ENCODE assay signal across 20 mouse cellular contexts in genomic region chr2:28549157-28549556, GRCm38 (mm10). TPM values are rescaled to one million over a fixed set of nuclear protein-coding genes. Genes with fewer than 3 reads are reported as not detected.
"Had no signal": no experiment of that assay in that cellular context is flagged by ENCODE, and none has a peak within 500 bp of the region (broad histone marks: within the 10 kb centered on the region; RNA-seq: fewer than 3 reads in every experiment).

No protein-coding gene starts in this region.

- DNase-seq: lung, embryonic 14.5 days; lung, postnatal 10 days; lung, postnatal 4 days; midbrain, embryonic 14.5 days; retina, postnatal 1 day; right cerebral cortex, adult 18-20 months; right cerebral cortex, postnatal 25 days; right cerebral cortex, postnatal 4 days; spleen, adult 18-20 months; thymus, adult 18-20 months; thymus, postnatal 14 days; thymus, postnatal 36 days had no signal

- H3K27me3 ChIP-seq: midbrain, embryonic 12.5 days; neural tube, embryonic 13.5 days; neural tube, embryonic 15.5 days had no signal

- H3K4me3 ChIP-seq: midbrain, embryonic 10.5 days; midbrain, embryonic 12.5 days; myocyte; neural tube, embryonic 13.5 days; neural tube, embryonic 15.5 days had no signal

- H3K27ac ChIP-seq: midbrain, embryonic 10.5 days; midbrain, embryonic 12.5 days; neural tube, embryonic 13.5 days; neural tube, embryonic 15.5 days had no signal

- ATAC-seq: midbrain, embryonic 16.5 days had no signal

- H3K4me1 ChIP-seq: midbrain, embryonic 12.5 days; neural tube, embryonic 15.5 days had no signal

RNA-seq across cellular contexts. Expression of gene Cel, which starts 14.0 kb away (rescaled TPM):
- polyA plus RNA-seq: lung, embryonic 14.5 days; midbrain, embryonic 10.5 days; midbrain, embryonic 12.5 days; midbrain, embryonic 14.5 days; midbrain, embryonic 16.5 days; myocyte; neural tube, embryonic 11.5 days; neural tube, embryonic 13.5 days; stomach, embryonic 14.5 days had no signal

RNA-seq across cellular contexts. Expression of gene Gm10134, which starts 43.3 kb away (rescaled TPM):
- polyA plus RNA-seq: myocyte; neural tube, embryonic 11.5 days had no signal

RNA-seq across cellular contexts. Expression of gene Gbgt1, which starts 52.5 kb away (rescaled TPM):
- polyA plus RNA-seq: midbrain, embryonic 10.5 days; myocyte; neural tube, embryonic 11.5 days had no signal
